Mouse (Mus musculus) right cerebral cortex, postnatal 4 days (tissue): ENCODE data around the gene Prm1.

Experiments used
- DNase-seq: peaks from one replicate; pipeline ENCODE4 v3.0.0-alpha.2; 2022

Prm1 gene

GRCm38 (mm10) chr16:10781862-10782371 lies 23.7 kb downstream of the Prm1 start:
- no peak for DNase-seq

- DNase-seq: no peak
Observed at GRCm38 (mm10) chr16:10780631-10781120, 25.0 kb downstream of the Prm1 start.

- no peak for DNase-seq
Observed at GRCm38 (mm10) chr16:10777579-10778160, 28.0 kb downstream of the Prm1 start.

- no peak for DNase-seq
Observed at GRCm38 (mm10) chr16:10776322-10776721, 29.3 kb downstream of the Prm1 start.

GRCm38 (mm10) chr16:10774726-10775125 lies 30.9 kb downstream of the Prm1 start:
- DNase-seq: no peak

GRCm38 (mm10) chr16:10773543-10773942 lies 32.1 kb downstream of the Prm1 start:
- no peak for DNase-seq

- DNase-seq: no peak
Observed at GRCm38 (mm10) chr16:10771769-10772510, 33.7 kb downstream of the Prm1 start.

GRCm38 (mm10) chr16:10770531-10771325 lies 34.9 kb downstream of the Prm1 start:
- no peak for DNase-seq

GRCm38 (mm10) chr16:10769661-10770060 lies 36.0 kb downstream of the Prm1 start:
- DNase-seq: no peak

GRCm38 (mm10) chr16:10768821-10769220 lies 36.8 kb downstream of the Prm1 start:
- DNase-seq: no peak

- DNase-seq: peak; percentile 52
Observed at GRCm38 (mm10) chr16:10767158-10767557, 38.5 kb downstream of the Prm1 start.

- no peak for DNase-seq
Observed at GRCm38 (mm10) chr16:10764323-10764722, 41.3 kb downstream of the Prm1 start.

GRCm38 (mm10) chr16:10763540-10764264 lies 41.9 kb downstream of the Prm1 start:
- DNase-seq: no peak

- no peak for DNase-seq
Observed at GRCm38 (mm10) chr16:10762569-10763180, 43.0 kb downstream of the Prm1 start.

- DNase-seq: no peak
Observed at GRCm38 (mm10) chr16:10761182-10761581, 44.5 kb downstream of the Prm1 start.

- DNase-seq: no peak
Observed at GRCm38 (mm10) chr16:10756168-10756567, 49.5 kb downstream of the Prm1 start.

- no peak for DNase-seq
Observed at GRCm38 (mm10) chr16:10754521-10755296, 50.9 kb downstream of the Prm1 start.

GRCm38 (mm10) chr16:10749824-10750223 lies 55.8 kb downstream of the Prm1 start:
- DNase-seq: peak; percentile 53

- DNase-seq: no peak
Observed at GRCm38 (mm10) chr16:10749226-10749625, 56.4 kb downstream of the Prm1 start.
